Mouse (Mus musculus) ES-Bruce4 (cell line): ENCODE results near the gene Col4a1. TPM values are rescaled to one million over a fixed set of nuclear protein-coding genes. Genes with fewer than 3 reads are reported as not detected.

Source experiments
- H3K27ac ChIP-seq: 2 replicates; pipeline ENCODE4 v1.5.1; 2012; ENCODE audit warnings: low read length, inconsistent platforms; ENCODE audit not compliant: insufficient read depth
- H3K27me3 ChIP-seq: 2 replicates; pipeline ENCODE4 v1.6.1; 2012; ENCODE audit warnings: mild to moderate bottlenecking, low read length, inconsistent platforms; ENCODE audit not compliant: control insufficient read depth, poor library complexity, insufficient read depth, severe bottlenecking
- H3K36me3 ChIP-seq: 2 replicates; pipeline ENCODE4 v1.6.1; 2012; ENCODE audit warnings: inconsistent platforms, mild to moderate bottlenecking, low read length, moderate library complexity; ENCODE audit not compliant: control insufficient read depth, poor library complexity, insufficient read depth, severe bottlenecking
- H3K4me1 ChIP-seq: one replicate; pipeline ENCODE4 v1.8.1; 2011; ENCODE audit warnings: low read length; ENCODE audit not compliant: control insufficient read depth, insufficient read depth
- H3K4me3 ChIP-seq: 2 replicates; pipeline ENCODE4 v1.5.1; 2011; ENCODE audit warnings: low read depth, mild to moderate bottlenecking, low read length
- H3K9ac ChIP-seq: 2 replicates; pipeline ENCODE4 v1.6.1; 2012; ENCODE audit warnings: low read depth, mild to moderate bottlenecking, inconsistent platforms; ENCODE audit not compliant: poor library complexity, severe bottlenecking
- H3K9me3 ChIP-seq: replicated peaks from 2 replicates; pipeline ENCODE4 v1.6.1; 2012; ENCODE audit warnings: mild to moderate bottlenecking, low read length, inconsistent platforms; ENCODE audit not compliant: control insufficient read depth, poor library complexity, insufficient read depth, severe bottlenecking
- CTCF ChIP-seq: IDR thresholded peaks from one replicate; pipeline ENCODE4 v1.8.1; 2011; ENCODE audit warnings: low read depth, low read length
- EP300 ChIP-seq: IDR thresholded peaks from 2 replicates; pipeline ENCODE4 v1.6.1; 2011; ENCODE audit warnings: low read depth, low read length; ENCODE audit not compliant: insufficient read depth
- POLR2A ChIP-seq: IDR thresholded peaks from one replicate; pipeline ENCODE4 v1.8.1; 2011; ENCODE audit warnings: low read length; ENCODE audit not compliant: insufficient read depth
- polyA plus RNA-seq: library from polyadenylated mRNA; stranded (reverse); fragments of >200 nt; gene quantifications from 2 replicates; pipeline ENCODE4 v1.2.4, GENCODE M21; 2011; ENCODE audit warnings: low read depth; ENCODE audit not compliant: missing spikeins, insufficient read depth, insufficient read length

The Col4a1 gene
- polyA plus RNA-seq, 1 experiment: 56.3 TPM

DNA sequence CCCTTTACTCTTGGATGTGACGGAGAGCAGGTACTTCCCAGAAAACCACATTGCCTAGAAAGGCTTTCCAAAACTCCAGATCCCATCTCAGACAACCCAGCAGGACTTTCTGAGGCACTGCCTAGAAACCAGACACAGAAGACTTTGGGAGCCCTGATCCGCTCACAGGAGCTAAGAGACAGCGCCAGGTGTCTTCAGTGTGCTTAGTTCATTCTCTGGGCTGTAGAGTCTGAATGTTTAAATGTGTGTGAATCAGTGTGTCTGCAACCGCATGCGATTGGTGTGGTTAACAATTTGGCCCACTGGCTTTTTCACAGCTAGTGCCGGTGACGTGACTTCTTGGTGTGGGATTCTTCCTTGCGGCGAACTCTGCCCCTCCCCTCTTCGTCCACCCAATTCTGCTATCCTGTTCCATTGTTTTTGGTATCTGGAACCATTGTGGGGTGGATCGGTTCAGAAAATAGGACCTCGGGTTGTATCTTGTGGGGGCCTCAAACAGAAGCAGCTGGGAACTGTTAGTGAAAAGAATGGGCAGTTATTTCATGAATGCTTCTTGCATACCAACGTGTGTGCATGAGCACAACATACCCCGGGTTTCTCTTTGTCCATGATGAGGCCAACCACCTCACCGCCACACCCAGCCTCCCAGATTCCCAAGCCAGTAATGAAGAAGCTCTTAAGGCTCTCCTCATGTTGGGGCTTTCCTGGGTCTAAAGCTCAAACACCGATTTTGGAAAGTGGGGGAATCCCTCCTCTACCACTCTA is 2.7 kb upstream of the Col4a1 start:
- Histone ChIP-seq H3K9me3 (no peaks in the 10 kb centered on the region), H3K27me3 (peaks cover 2% of the 10 kb centered on the region; the same call in 1 of the 2 replicates), H3K9ac (no peak overlapping the region), H3K4me1 (no peaks in the 10 kb centered on the region), H3K4me3 (no peak overlapping the region), H3K27ac (no peak overlapping the region), H3K36me3 (no peaks in the 10 kb centered on the region)
- no peak for TF ChIP-seq POLR2A
- TF ChIP-seq CTCF: no peak
- TF ChIP-seq EP300: no peak

DNA sequence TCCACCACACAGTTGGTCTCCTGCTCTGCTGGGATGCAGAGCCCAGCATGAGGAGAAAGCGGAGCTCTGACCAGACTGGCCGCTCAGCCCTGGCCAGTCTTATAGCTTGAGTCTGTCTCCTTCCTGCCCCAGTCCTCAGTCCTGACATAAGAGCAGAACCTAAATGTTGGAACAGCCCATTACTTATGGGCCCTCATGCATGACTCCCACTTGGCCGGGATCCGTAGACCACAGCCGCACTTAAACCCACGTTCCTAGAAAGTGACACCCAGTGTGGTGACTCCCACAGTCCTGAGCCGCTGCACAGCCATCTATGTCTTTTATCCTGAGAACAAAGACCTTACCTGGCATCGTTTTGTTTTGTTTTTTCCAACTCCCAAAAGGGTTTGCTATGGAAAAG is 2.0 kb upstream of the Col4a1 start:
- no peak overlapping the region for H3K27ac ChIP-seq
- no peak for TF ChIP-seq EP300
- TF ChIP-seq POLR2A: no peak
- TF ChIP-seq CTCF: no peak
- H3K36me3 ChIP-seq: no peaks in the 10 kb centered on the region
- peaks cover 2% of the 10 kb centered on the region; the same call in 1 of the 2 replicates for H3K27me3 ChIP-seq
- H3K4me3 ChIP-seq: no peak overlapping the region
- H3K4me1 ChIP-seq: no peaks in the 10 kb centered on the region
- no peak overlapping the region for H3K9ac ChIP-seq
- no peaks in the 10 kb centered on the region for H3K9me3 ChIP-seq

DNA sequence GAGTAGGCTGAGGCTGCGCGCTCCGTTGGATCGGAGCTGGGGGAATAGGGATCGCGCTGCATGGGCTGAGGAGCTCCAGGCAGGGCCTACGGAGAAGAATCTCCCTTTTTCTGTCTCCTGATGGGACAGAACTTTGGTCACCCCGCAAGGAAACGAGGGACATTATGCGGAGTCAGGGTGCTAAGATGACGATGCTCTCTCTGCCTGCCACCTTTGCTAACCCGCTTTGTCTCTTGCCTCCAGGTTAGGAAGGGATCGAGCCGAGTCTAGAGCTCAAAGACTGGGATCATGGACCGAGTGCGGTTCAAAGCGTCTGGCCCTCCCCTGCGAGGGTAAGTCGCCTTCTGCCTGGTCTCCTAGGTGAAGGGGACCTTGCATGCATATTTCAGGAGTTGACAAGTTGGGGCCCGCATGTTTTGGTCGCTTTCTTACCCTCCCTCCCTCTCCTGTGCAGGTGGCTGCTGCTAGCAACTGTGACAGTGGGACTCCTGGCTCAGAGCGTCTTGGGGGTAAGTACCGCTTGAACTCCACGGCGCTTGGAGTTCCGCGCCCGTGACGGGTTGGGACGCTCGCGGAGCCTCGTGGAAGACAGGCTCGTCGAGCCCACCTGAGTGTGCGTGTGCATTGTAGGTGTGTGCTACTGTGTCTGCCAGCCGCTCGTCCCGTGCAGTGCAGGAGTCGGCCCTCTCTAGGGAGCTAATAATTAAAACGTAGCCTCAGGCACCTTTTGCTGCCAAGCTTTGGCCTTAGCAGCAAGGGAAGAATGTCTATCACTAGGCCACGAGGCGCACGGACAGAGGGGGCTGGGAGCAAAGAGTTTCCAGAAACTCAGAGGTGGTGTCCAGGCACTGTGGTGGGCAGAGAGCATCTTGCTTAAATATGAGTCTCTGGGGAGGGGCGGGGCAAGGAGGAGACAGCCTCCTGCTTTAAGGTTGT is 818 bp upstream of the Col4a1 start:
- Histone ChIP-seq H3K27ac (no peak overlapping the region), H3K9ac (peak overlapping the region; percentile 64), H3K9me3 (no peaks in the 10 kb centered on the region), H3K36me3 (no peaks in the 10 kb centered on the region), H3K27me3 (peaks cover 2% of the 10 kb centered on the region; the same call in 1 of the 2 replicates), H3K4me3 (peak overlapping the region; percentile 49), H3K4me1 (no peaks in the 10 kb centered on the region)
- no peak for TF ChIP-seq CTCF
- no peak for TF ChIP-seq POLR2A
- TF ChIP-seq EP300: no peak

DNA sequence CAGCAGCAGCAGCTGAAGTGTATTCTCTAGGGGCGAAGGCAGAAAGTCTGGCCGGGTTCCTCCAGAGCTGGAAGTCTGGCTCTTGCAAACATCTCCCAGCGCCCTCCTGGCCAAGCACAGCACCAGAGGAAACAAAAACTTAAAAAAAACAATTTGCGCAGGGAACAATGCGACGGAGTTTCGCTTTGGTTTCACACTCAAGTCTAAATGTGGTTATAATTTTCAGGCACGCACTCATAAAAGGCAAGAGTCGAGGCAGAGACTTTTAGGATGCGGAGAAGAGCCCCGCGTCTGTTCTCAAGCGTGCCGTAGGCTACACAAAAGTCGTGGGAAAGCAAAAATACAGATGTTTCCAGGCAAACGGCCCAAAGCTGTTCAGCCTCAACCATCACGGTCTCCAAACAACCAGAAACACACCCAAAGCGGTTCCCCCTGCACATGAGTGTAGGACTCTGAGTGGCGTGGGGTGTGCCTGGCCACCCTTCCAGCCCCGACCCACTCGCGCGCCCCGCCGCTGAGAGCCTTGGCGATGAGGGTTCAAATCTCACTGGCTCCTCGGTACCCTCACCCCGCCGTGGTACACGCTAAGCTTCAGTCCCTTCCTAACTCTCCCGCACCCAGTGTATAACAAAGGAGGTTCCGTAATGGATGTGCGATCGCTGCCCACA is 811 bp downstream of the Col4a1 start:
- TF ChIP-seq POLR2A: no peak
- TF ChIP-seq CTCF: no peak
- no peak for TF ChIP-seq EP300
- Histone ChIP-seq H3K27me3 (peaks cover 2% of the 10 kb centered on the region; the same call in 1 of the 2 replicates), H3K9ac (peak overlapping the region; percentile 64), H3K4me3 (peak overlapping the region; percentile 49), H3K27ac (no peak overlapping the region), H3K36me3 (no peaks in the 10 kb centered on the region), H3K4me1 (no peaks in the 10 kb centered on the region), H3K9me3 (no peaks in the 10 kb centered on the region)

DNA sequence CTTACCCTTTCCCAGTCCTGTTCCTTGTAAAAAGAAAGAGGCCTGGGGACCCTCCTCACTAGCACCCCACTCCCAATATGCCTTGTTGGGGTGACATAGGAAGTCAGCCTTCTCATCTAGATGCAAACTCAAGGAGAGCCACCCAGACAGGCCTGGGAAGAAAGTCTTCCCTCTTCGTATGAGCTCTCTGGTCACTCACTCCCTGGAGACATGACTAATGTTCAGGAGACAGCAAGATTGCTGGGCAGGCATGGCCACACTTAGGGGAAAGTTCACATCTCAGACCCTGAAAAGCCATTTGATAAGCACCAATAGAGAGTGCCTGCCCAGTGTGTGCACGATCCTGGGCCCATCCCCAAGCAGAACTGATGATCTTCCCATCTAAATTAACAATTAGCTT is 2.6 kb downstream of the Col4a1 start:
- H3K4me3 ChIP-seq: no peak overlapping the region
- no peaks in the 10 kb centered on the region for H3K36me3 ChIP-seq
- H3K4me1 ChIP-seq: no peaks in the 10 kb centered on the region
- TF ChIP-seq POLR2A (no peak), EP300 (no peak), CTCF (no peak)
- no peaks in the 10 kb centered on the region for H3K9me3 ChIP-seq
- H3K27ac ChIP-seq: no peak overlapping the region
- H3K27me3 ChIP-seq: peaks cover 2% of the 10 kb centered on the region; the same call in 1 of the 2 replicates
- no peak overlapping the region for H3K9ac ChIP-seq
